Mouse (Mus musculus) E14TG2a.4 (cell line): Measurements from ENCODE around the gene Clca2.

Experiments
- H3K27me3 ChIP-seq: 2 replicates; pipeline ENCODE4 v1.6.1; 2014; ENCODE audit warnings: low read length, control low read depth; ENCODE audit not compliant: insufficient read depth
- H3K36me3 ChIP-seq: 2 replicates; pipeline ENCODE4 v1.6.1; 2014; ENCODE audit warnings: low read length, control low read depth; ENCODE audit not compliant: insufficient read depth
- H3K4me1 ChIP-seq: replicated peaks from 2 replicates; pipeline ENCODE4 v1.6.1; 2014; ENCODE audit warnings: low read depth, low read length, control low read depth
- H3K4me3 ChIP-seq: replicated peaks from 2 replicates; pipeline ENCODE4 v1.5.1; 2014; ENCODE audit warnings: mild to moderate bottlenecking, low read length
- H3K9me3 ChIP-seq: 2 replicates; pipeline ENCODE4 v1.6.1; 2014; ENCODE audit warnings: low read length, control low read depth
- CTCF ChIP-seq: conservative IDR thresholded peaks from 2 replicates; pipeline ENCODE4 v1.5.1; 2014; ENCODE audit warnings: low read length
- NANOG ChIP-seq: IDR thresholded peaks from 2 replicates; pipeline ENCODE4 v1.6.1; 2014; ENCODE audit warnings: borderline replicate concordance, low read length, mixed read lengths
- POU5F1 ChIP-seq: IDR thresholded peaks from 2 replicates; pipeline ENCODE4 v1.6.1; 2014; ENCODE audit warnings: low read length, borderline replicate concordance

The Clca2 gene

DNA sequence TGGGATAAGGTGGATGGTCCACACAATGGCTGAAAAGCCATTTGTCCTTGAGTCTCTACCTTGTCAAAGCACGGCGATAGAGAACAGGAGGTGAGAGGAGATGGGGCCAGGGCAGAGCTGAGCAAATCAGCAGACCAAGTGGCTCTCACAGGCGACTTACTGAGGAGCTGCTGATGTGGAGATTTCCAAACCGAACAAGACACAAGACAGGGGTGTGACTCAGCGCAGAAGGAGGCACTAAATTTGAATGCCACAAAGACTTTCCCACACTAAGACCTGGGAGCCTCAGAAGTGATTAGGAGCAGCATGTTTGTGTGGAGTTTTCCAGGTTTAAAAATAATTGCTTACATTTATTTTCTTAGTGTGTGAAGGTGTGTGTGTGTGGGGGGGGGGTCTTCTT, 4.5 kb upstream of the Clca2 start:
- TF ChIP-seq CTCF: no peak
- no peak for TF ChIP-seq NANOG
- TF ChIP-seq POU5F1: no peak
- H3K4me1 ChIP-seq: no peaks in the 10 kb centered on the region
- no peak overlapping the region for H3K4me3 ChIP-seq
- peaks cover 27% of the 10 kb centered on the region for H3K9me3 ChIP-seq
- no peaks in the 10 kb centered on the region for H3K27me3 ChIP-seq
- H3K36me3 ChIP-seq: no peaks in the 10 kb centered on the region

DNA sequence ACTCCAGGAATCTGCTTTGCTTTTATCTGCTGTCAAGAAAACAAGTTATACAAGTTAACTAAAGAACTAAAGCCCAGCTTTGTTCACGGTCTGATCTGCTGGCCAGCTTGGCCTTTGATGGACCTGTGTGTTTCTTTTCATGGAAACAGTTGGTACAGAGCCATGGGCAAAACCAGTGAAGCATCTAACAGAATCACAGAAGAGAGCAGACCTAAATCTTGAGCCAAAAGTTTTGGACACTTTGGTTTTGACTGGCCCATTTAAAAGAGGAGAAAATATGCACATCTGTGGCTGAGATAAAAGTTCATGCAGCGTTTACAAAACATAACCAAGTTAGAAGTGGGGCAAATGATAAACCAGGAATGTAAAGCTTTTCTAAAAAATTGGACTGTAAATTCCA, 4.1 kb upstream of the Clca2 start:
- Histone ChIP-seq H3K9me3 (peaks cover 22% of the 10 kb centered on the region), H3K4me1 (no peaks in the 10 kb centered on the region), H3K27me3 (no peaks in the 10 kb centered on the region), H3K36me3 (no peaks in the 10 kb centered on the region), H3K4me3 (no peak overlapping the region)
- TF ChIP-seq CTCF (no peak), POU5F1 (no peak)

DNA sequence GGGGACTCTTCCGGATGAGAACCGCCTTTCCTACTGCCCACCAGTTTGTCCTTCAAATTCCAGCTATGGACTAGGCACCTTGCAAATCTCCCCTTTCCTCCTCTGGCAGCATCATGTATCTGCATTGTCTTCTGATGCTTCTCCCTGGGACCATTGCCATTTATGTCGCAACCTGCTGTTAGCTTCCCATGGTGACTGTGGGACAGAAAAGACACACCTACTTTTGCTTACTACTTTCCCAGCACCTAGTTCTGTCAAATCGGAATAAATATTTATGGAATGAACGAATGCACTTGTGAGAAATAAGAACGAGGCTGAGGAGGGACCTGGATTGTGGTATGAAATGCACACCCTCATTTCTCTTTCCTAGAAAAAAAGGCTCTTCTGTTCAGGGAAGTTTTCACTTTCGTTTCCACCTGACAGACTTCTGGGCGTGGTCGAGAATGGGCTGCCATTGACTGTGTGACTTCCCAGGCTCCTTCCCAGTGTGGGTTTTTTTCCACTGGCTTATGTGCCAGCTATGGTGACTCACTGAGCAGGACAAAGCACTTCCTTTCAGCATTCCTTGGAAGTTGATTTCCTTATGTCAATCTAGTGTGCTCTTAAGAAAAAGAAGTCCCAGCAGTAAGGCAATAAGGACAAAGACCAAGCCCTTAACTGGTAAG, 2.8 kb upstream of the Clca2 start:
- Histone ChIP-seq H3K4me1 (no peaks in the 10 kb centered on the region), H3K4me3 (no peak overlapping the region), H3K9me3 (peaks cover 9% of the 10 kb centered on the region), H3K27me3 (no peaks in the 10 kb centered on the region), H3K36me3 (no peaks in the 10 kb centered on the region)
- TF ChIP-seq NANOG (no peak), POU5F1 (no peak), CTCF (no peak)

DNA sequence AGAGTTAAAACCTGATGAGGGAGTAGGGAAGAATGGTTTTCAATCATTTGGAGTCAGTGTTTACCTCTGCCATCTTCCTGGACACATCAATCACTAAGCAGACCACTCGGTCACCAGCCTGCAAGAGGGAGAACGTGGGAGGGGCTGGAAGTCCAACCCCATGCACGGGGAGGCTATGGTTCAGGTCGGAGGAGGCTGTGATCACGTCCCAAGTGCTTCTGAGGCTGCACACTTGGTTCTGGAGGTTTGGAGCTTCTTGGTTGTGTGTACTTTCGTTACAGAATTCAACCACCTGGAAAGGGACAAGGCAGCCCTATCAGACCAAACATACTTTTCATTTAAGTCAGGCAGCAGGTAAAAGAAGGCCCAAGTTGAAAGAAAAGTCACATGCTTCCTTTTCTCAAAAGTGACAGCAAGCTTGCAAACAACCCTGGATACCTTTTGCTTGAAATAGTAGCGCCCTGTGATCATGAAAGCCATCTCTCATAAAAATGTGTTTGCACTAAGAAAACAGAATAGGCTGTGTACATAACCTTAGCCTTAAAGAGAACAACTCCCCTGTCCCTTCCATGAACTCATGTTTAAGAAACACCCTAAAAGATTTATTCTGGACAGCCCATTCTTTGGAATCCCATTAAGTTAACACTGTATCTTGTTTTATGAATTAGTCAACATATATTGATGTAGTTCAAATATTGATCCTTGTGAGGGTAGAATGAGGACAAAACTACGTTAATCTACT, 11.2 kb downstream of the Clca2 start:
- Histone ChIP-seq H3K27me3 (no peaks in the 10 kb centered on the region), H3K4me1 (no peaks in the 10 kb centered on the region), H3K36me3 (no peaks in the 10 kb centered on the region), H3K4me3 (no peak overlapping the region), H3K9me3 (no peaks in the 10 kb centered on the region)
- TF ChIP-seq POU5F1: no peak
- TF ChIP-seq CTCF: no peak
- no peak for TF ChIP-seq NANOG

DNA sequence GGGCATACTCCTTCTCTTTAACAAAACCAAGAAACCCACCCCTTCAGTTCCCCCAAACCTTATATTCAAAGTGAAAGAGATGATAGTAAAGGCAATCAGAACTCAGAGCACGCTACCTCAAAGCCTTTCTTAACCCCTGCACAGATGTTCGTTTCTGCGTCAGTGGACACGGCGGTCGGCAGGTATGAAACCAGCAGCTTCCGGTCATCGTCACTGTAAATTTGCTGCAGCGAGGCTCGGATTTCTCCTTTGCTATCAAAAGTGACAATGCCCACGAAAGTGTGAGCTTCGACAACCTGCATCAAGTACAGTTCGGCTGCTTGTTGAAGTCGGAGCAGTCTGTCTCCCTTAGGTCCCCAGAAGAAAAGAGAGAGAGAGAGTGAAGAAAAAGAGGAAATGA, 13.1 kb downstream of the Clca2 start:
- no peaks in the 10 kb centered on the region for H3K4me1 ChIP-seq
- no peaks in the 10 kb centered on the region for H3K27me3 ChIP-seq
- no peaks in the 10 kb centered on the region for H3K36me3 ChIP-seq
- no peaks in the 10 kb centered on the region for H3K9me3 ChIP-seq
- H3K4me3 ChIP-seq: no peak overlapping the region
- TF ChIP-seq POU5F1: no peak
- TF ChIP-seq CTCF: no peak

DNA sequence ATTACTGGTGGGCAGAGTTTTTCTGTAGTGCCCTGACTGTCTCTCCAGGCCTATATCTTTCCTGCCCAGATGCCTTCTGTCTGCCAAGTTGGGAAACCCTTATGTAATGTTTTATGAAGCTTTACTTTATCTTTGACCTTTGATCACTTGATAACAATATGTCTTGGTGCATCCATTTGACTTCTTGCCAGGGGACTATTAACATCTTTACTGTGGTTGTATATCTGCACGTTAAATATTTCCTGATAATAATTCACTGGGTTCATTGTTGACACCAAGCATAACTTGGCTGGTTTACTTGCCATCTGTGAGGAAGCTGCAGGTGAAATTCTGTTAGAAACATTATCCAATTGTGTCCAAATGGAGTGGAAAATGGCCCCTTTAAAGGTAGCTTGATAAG, 16.2 kb downstream of the Clca2 start:
- TF ChIP-seq CTCF (no peak), NANOG (no peak), POU5F1 (no peak)
- no peaks in the 10 kb centered on the region for H3K36me3 ChIP-seq
- no peak overlapping the region for H3K4me3 ChIP-seq
- no peaks in the 10 kb centered on the region for H3K4me1 ChIP-seq
- H3K27me3 ChIP-seq: no peaks in the 10 kb centered on the region
- no peaks in the 10 kb centered on the region for H3K9me3 ChIP-seq

DNA sequence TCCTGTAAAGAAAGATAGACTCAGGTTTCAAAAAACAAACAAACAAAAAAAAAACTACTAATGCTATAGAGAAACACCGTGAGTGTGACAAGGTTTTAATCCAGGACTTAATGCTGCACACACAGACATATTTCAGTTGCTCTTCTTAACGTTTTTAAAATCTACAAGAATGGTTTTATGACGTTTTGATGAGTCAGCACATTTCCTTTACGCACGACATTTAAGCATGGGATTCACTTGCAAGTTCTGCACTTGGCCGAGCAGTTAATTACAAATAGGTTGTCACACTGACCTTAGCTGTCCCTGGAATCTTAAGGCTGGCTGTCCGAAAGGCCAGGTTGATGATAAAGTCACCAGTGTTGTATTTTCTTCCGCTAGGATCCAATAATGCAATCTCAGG, 18.3 kb downstream of the Clca2 start:
- H3K4me1 ChIP-seq: no peaks in the 10 kb centered on the region
- no peaks in the 10 kb centered on the region for H3K27me3 ChIP-seq
- no peak overlapping the region for H3K4me3 ChIP-seq
- H3K36me3 ChIP-seq: no peaks in the 10 kb centered on the region
- TF ChIP-seq POU5F1: no peak
- no peak for TF ChIP-seq NANOG
- no peak for TF ChIP-seq CTCF
- no peaks in the 10 kb centered on the region for H3K9me3 ChIP-seq

DNA sequence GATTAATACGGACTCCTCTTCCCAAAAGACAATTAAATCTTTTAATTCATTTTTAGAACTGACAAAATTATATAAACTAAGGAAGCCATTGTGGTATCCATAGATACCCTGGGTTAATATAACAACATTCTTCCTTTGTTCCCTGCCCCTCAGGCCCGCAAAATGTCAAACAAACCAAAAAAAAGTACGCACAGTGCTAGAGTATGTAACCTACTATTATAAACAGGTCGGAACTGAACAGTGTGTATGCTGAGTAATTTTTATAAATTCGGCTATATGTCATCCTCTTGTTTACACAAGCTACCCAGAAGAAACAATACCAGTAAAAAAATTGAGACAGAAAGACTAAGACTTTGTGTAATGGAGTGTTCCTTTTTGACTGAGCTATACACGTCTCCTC, 20.8 kb downstream of the Clca2 start:
- no peak overlapping the region for H3K4me3 ChIP-seq

DNA sequence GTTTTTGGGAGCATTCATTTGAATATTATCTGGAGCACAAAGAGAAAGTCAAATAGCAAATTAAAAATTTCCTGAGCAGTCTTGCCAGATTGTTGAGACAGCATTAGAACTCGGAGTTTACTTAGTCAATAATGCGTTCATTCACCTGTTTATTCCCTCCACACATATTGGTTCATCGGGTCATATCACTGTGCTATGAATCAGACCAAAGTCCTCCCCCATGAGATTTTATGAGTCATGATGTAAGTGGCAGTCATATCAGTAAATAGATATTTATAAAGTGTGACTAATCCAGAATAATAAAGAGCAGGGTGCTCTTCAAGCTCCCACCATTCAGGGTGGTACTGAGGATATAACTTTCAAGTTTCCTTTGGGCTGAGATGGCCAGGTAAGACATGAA, 26.9 kb downstream of the Clca2 start:
- H3K27me3 ChIP-seq: no peaks in the 10 kb centered on the region
- no peaks in the 10 kb centered on the region for H3K36me3 ChIP-seq
- H3K4me1 ChIP-seq: no peaks in the 10 kb centered on the region
- H3K4me3 ChIP-seq: no peak overlapping the region
- no peak for TF ChIP-seq CTCF
- TF ChIP-seq NANOG: no peak
- no peak for TF ChIP-seq POU5F1
- no peaks in the 10 kb centered on the region for H3K9me3 ChIP-seq

More for the DNA sequence above, 20.8 kb downstream of the Clca2 start:
- H3K36me3 ChIP-seq: no peaks in the 10 kb centered on the region
- no peaks in the 10 kb centered on the region for H3K9me3 ChIP-seq
- TF ChIP-seq NANOG (no peak), POU5F1 (no peak), CTCF (no peak)
- H3K27me3 ChIP-seq: no peaks in the 10 kb centered on the region
- H3K4me1 ChIP-seq: no peaks in the 10 kb centered on the region
